Mouse (Mus musculus) central nervous system, embryonic 11.5 days (tissue): ENCODE results near the gene Gm26661. TPM values are rescaled to one million over a fixed set of nuclear protein-coding genes. Genes with fewer than 3 reads are reported as not detected.

Experiments used
- polyA plus RNA-seq: library from polyadenylated mRNA; depleted of rRNA; stranded (reverse); fragments of >200 nt; gene quantifications from 2 replicates; pipeline ENCODE4 v1.2.3, GENCODE M21; 2012; rRNA removed

Gene Gm26661
- not detected in 2 replicates for polyA plus RNA-seq

GRCm38 (mm10) chr14:7791532-7792159, at the start of gene Gm26661:
Gene Gm26661, plus strand, starts transcription at chr14:7791587.

GRCm38 (mm10) chr14:7817770-7818462, 26.5 kb downstream of the Gm26661 start, which contains the start of gene Flnb:
Gene Flnb, plus strand, starts transcription at chr14:7817957.

Other genes starting within 250 kb of the Gm26661 start
- gene Gm3558, start 223.0 kb upstream of the Gm26661 start, polyA plus RNA-seq = 1.2 and 1.5 TPM in 2 replicates
- not detected in 2 replicates for gene Gm10338, start 196.0 kb upstream of the Gm26661 start, polyA plus RNA-seq
- not detected in 2 replicates for gene Gm10128, start 147.6 kb upstream of the Gm26661 start, polyA plus RNA-seq
- 18.5 and 26.0 TPM in 2 replicates for gene Flnb, start 26.4 kb downstream of the Gm26661 start, polyA plus RNA-seq
- 0.24 and 0.29 TPM in 2 replicates for gene Gm45521, start 165.7 kb downstream of the Gm26661 start, polyA plus RNA-seq
- 0.10 TPM in 1 of 2 replicates, not detected in the other for gene Dnase1l3, start 203.0 kb downstream of the Gm26661 start, polyA plus RNA-seq
- 9.0 and 11.6 TPM in 2 replicates for gene Abhd6, start 211.3 kb downstream of the Gm26661 start, polyA plus RNA-seq